Mouse (Mus musculus): ENCODE data around the gene Hsd11b1. TPM values are rescaled to one million over a fixed set of nuclear protein-coding genes. Genes with fewer than 3 reads are reported as not detected.

Hsd11b1 gene
- total RNA-seq, 2 experiments from 2014 or later: 44.9 to 78.5 TPM

Other genes starting within 250 kb of the Hsd11b1 start
- not detected in 2 replicates for gene Syt14, start 228.3 kb downstream of the Hsd11b1 start, total RNA-seq (2015)
- gene Syt14, start 228.3 kb downstream of the Hsd11b1 start, total RNA-seq (2017): not detected in 2 replicates
- gene Diexf, start 133.8 kb downstream of the Hsd11b1 start, total RNA-seq (2015): 4.4 and 5.8 TPM in 2 replicates
- 8.4 and 10.4 TPM in 2 replicates for gene Diexf, start 133.8 kb downstream of the Hsd11b1 start, total RNA-seq (2017)
- gene Irf6, start 111.0 kb downstream of the Hsd11b1 start, total RNA-seq (2015): 0.21 TPM in 1 of 2 replicates, not detected in the other
- gene Irf6, start 111.0 kb downstream of the Hsd11b1 start, total RNA-seq (2017): 0.24 and 0.26 TPM in 2 replicates
- gene A130010J15Rik, start 96.0 kb downstream of the Hsd11b1 start, total RNA-seq (2015): 4.4 and 4.6 TPM in 2 replicates
- gene A130010J15Rik, start 96.0 kb downstream of the Hsd11b1 start, total RNA-seq (2017): 4.6 and 5.2 TPM in 2 replicates
- 86.6 and 94.4 TPM in 2 replicates for gene Traf3ip3, start 62.4 kb downstream of the Hsd11b1 start, total RNA-seq (2015)
- 141 and 142 TPM in 2 replicates for gene Traf3ip3, start 62.4 kb downstream of the Hsd11b1 start, total RNA-seq (2017)
- gene Lamb3, start 56.4 kb downstream of the Hsd11b1 start, total RNA-seq (2015): 2.2 and 3.4 TPM in 2 replicates
- gene Lamb3, start 56.4 kb downstream of the Hsd11b1 start, total RNA-seq (2017): 2.5 and 6.5 TPM in 2 replicates
- 31.0 and 35.4 TPM in 2 replicates for gene G0s2, start 9.1 kb upstream of the Hsd11b1 start, total RNA-seq (2015)
- 40.3 and 46.3 TPM in 2 replicates for gene G0s2, start 9.1 kb upstream of the Hsd11b1 start, total RNA-seq (2017)
- gene Camk1g, start 106.2 kb upstream of the Hsd11b1 start, total RNA-seq (2015): not detected in 2 replicates
- gene Camk1g, start 106.2 kb upstream of the Hsd11b1 start, total RNA-seq (2017): not detected in 2 replicates

Measured in megakaryocyte, adult 5-6 weeks (primary cell).